Mouse (Mus musculus) limb, embryonic 11.5 days (tissue): Measurements from ENCODE around the gene Eid2. TPM values are rescaled to one million over a fixed set of nuclear protein-coding genes. Genes with fewer than 3 reads are reported as not detected.

Experiments used
- polyA plus RNA-seq: library from polyadenylated mRNA; unstranded; fragments of >200 nt; fragmentation: Nextera tagmentation; extraction: Ambion mirVana; gene quantifications from 2 replicates; pipeline ENCODE4 v1.2.1, GENCODE M21; 2014

Eid2 gene
- polyA plus RNA-seq, 1 experiment from 2014 or later: 12.8 TPM

Other genes starting within 250 kb of the Eid2 start
- 411 and 438 TPM in 2 replicates for gene Psmc4, start 217.8 kb upstream of the Eid2 start, polyA plus RNA-seq
- gene Fcgbp, start 196.6 kb upstream of the Eid2 start, polyA plus RNA-seq: 0.40 and 0.41 TPM in 2 replicates
- 0.01 and 0.06 TPM in 2 replicates for gene 9530053A07Rik, start 138.4 kb upstream of the Eid2 start, polyA plus RNA-seq
- 55.7 and 56.1 TPM in 2 replicates for gene Fbl, start 98.2 kb upstream of the Eid2 start, polyA plus RNA-seq
- gene Dyrk1b, start 88.4 kb upstream of the Eid2 start, polyA plus RNA-seq: 19.2 and 20.1 TPM in 2 replicates
- gene Eid2b, start 9.9 kb downstream of the Eid2 start, polyA plus RNA-seq: 11.4 TPM in 2 replicates
- gene Selenov, start 23.3 kb downstream of the Eid2 start, polyA plus RNA-seq: 0.41 TPM in 1 of 2 replicates, not detected in the other
- 2.7 and 4.3 TPM in 2 replicates for gene Dll3, start 34.4 kb downstream of the Eid2 start, polyA plus RNA-seq
- gene Timm50, start 44.2 kb downstream of the Eid2 start, polyA plus RNA-seq: 184 and 205 TPM in 2 replicates
- gene Supt5, start 70.9 kb downstream of the Eid2 start, polyA plus RNA-seq: 89.0 and 94.7 TPM in 2 replicates
- 1,100 and 1,120 TPM in 2 replicates for gene Rps16, start 82.8 kb downstream of the Eid2 start, polyA plus RNA-seq
- gene Plekhg2, start 104.7 kb downstream of the Eid2 start, polyA plus RNA-seq: 73.2 and 79.6 TPM in 2 replicates
- gene Zfp36, start 112.4 kb downstream of the Eid2 start, polyA plus RNA-seq: 5.6 and 6.1 TPM in 2 replicates
- gene Med29, start 124.8 kb downstream of the Eid2 start, polyA plus RNA-seq: 51.5 and 53.5 TPM in 2 replicates
- 83.5 and 94.9 TPM in 2 replicates for gene Paf1, start 125.1 kb downstream of the Eid2 start, polyA plus RNA-seq
- gene Gmfg, start 169.6 kb downstream of the Eid2 start, polyA plus RNA-seq: 5.8 and 7.5 TPM in 2 replicates
- 5.8 and 6.3 TPM in 2 replicates for gene Lrfn1, start 184.1 kb downstream of the Eid2 start, polyA plus RNA-seq
- gene Ifnl2, start 242.6 kb downstream of the Eid2 start, polyA plus RNA-seq: not detected in 2 replicates